Mouse (Mus musculus) forebrain, embryonic 16.5 days (tissue): ENCODE data around the gene Galnt18. TPM values are rescaled to one million over a fixed set of nuclear protein-coding genes. Genes with fewer than 3 reads are reported as not detected.

Experiments used
- ATAC-seq: fragments of 200-750 bp; cut with Nextera tagmentation; 2 replicates; pipeline ENCODE4 v1.8.0; 2017; ENCODE audit warnings: mild to moderate bottlenecking, moderate library complexity
- H3K27ac ChIP-seq: fragments of 300-500 bp; sonication (generic); 2 replicates; pipeline ENCODE4 v1.5.1; 2014; ENCODE audit warnings: low read length, control low read depth
- H3K27me3 ChIP-seq: fragments of 300-500 bp; sonication (generic); replicated peaks from 2 replicates; pipeline ENCODE4 v1.6.1; 2014; ENCODE audit warnings: low read length; ENCODE audit not compliant: control insufficient read depth, insufficient read depth
- H3K36me3 ChIP-seq: fragments of 300-500 bp; sonication (generic); 2 replicates; pipeline ENCODE4 v1.6.1; 2014; ENCODE audit not compliant: control insufficient read depth, insufficient read depth
- H3K4me1 ChIP-seq: fragments of 300-500 bp; sonication (generic); replicated peaks from 2 replicates; pipeline ENCODE4 v1.6.1; 2014; ENCODE audit warnings: low read length; ENCODE audit not compliant: control insufficient read depth, insufficient read depth
- H3K4me2 ChIP-seq: fragments of 300-500 bp; sonication (generic); 2 replicates; pipeline ENCODE4 v1.6.1; 2014; ENCODE audit warnings: mild to moderate bottlenecking, low read length, control low read depth
- H3K4me3 ChIP-seq: fragments of 300-500 bp; sonication (generic); replicated peaks from 2 replicates; pipeline ENCODE4 v1.5.1; 2014; ENCODE audit warnings: mild to moderate bottlenecking, low read length, control low read depth
- H3K9ac ChIP-seq: fragments of 300-500 bp; sonication (generic); replicated peaks from 2 replicates; pipeline ENCODE4 v1.6.1; 2014; ENCODE audit warnings: low read depth, low read length, control low read depth
- H3K9me3 ChIP-seq: fragments of 300-500 bp; sonication (generic); 2 replicates; pipeline ENCODE4 v1.6.1; 2016; ENCODE audit warnings: low read length; ENCODE audit not compliant: control insufficient read depth
- WGBS: fragments of 180-500 bp; shearing (Covaris S2); extraction: QIAGEN DNeasy Blood & Tissue Kit; methylation state at CpG from one replicate; pipeline ENCODE4 v1.1.7; 2014; 5-methylcytosine and 5-hydroxymethylcytosine counted together
- polyA plus RNA-seq: library from polyadenylated mRNA; unstranded; fragments of >200 nt; fragmentation: Nextera tagmentation; extraction: Ambion mirVana; gene quantifications from 2 replicates; pipeline ENCODE4 v1.2.1, GENCODE M21; 2015

Gene Galnt18
- polyA plus RNA-seq, 1 experiment from 2014 or later = 13.6 TPM

- H3K9me3 ChIP-seq = no peaks in the 10 kb centered on the region
- WGBS = 72% methylated on average over 1 of the region's 1 CpGs
- no peak overlapping the region for H3K27ac ChIP-seq
- no peaks in the 10 kb centered on the region for H3K27me3 ChIP-seq
- H3K4me3 ChIP-seq = no peak overlapping the region
- ATAC-seq = no peak
- H3K4me1 ChIP-seq = no peaks in the 10 kb centered on the region
- no peak overlapping the region for H3K4me2 ChIP-seq
- no peaks in the 10 kb centered on the region for H3K36me3 ChIP-seq
- H3K9ac ChIP-seq = no peak overlapping the region
Observed at GRCm38 (mm10) chr7:111466720-111467119, 313.1 kb downstream of the Galnt18 start.

GRCm38 (mm10) chr7:111466121-111466520, 313.7 kb downstream of the Galnt18 start:
- WGBS = 86% methylated on average over 3 of the region's 3 CpGs
- H3K9ac ChIP-seq = no peak overlapping the region
- no peaks in the 10 kb centered on the region for H3K36me3 ChIP-seq
- no peak overlapping the region for H3K4me3 ChIP-seq
- no peaks in the 10 kb centered on the region for H3K4me1 ChIP-seq
- no peak overlapping the region for H3K4me2 ChIP-seq
- H3K27ac ChIP-seq = no peak overlapping the region
- no peaks in the 10 kb centered on the region for H3K9me3 ChIP-seq
- no peak for ATAC-seq
- no peaks in the 10 kb centered on the region for H3K27me3 ChIP-seq

GRCm38 (mm10) chr7:111459716-111460115, 320.1 kb downstream of the Galnt18 start:
- Histone ChIP-seq H3K4me2 (no peak overlapping the region), H3K27ac (no peak overlapping the region), H3K27me3 (no peaks in the 10 kb centered on the region), H3K36me3 (no peaks in the 10 kb centered on the region), H3K4me3 (no peak overlapping the region), H3K4me1 (no peaks in the 10 kb centered on the region), H3K9me3 (peaks cover 3% of the 10 kb centered on the region; the same call in 1 of the 2 replicates), H3K9ac (no peak overlapping the region)
- no peak for ATAC-seq
- 85% methylated on average over 4 of the region's 4 CpGs for WGBS

DNA sequence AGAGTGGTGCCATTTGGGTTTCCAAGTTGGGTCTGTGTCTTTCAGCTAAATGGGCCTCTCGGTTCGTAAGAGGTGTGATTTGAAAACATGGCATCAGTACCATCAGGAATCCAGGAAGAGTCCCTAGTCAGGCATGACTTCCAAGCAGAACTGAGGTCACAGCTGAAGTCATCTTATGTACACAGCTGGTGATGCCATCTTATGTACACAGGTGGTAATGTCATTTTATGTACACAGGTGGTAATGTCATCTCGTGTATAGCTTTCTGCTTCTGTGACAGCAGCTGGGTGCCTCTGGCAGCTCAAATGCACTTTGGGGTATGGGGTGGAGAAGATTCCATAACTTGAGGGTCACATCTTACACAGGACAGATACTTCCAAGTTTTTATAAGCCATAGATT, 323.8 kb downstream of the Galnt18 start:
- ATAC-seq = no peak
- H3K27me3 ChIP-seq = no peaks in the 10 kb centered on the region
- H3K36me3 ChIP-seq = no peaks in the 10 kb centered on the region
- no peak overlapping the region for H3K27ac ChIP-seq
- no peak overlapping the region for H3K4me2 ChIP-seq
- H3K4me3 ChIP-seq = no peak overlapping the region
- 87% methylated on average over 3 of the region's 3 CpGs for WGBS
- H3K9me3 ChIP-seq = peaks cover 3% of the 10 kb centered on the region; the same call in 1 of the 2 replicates
- no peaks in the 10 kb centered on the region for H3K4me1 ChIP-seq
- no peak overlapping the region for H3K9ac ChIP-seq

GRCm38 (mm10) chr7:111455541-111455940, 324.2 kb downstream of the Galnt18 start:
- no peaks in the 10 kb centered on the region for H3K4me1 ChIP-seq
- ATAC-seq = no peak
- H3K9me3 ChIP-seq = peaks cover 3% of the 10 kb centered on the region; the same call in 1 of the 2 replicates
- no peak overlapping the region for H3K9ac ChIP-seq
- WGBS = 91% methylated on average over 4 of the region's 4 CpGs
- no peak overlapping the region for H3K27ac ChIP-seq
- no peaks in the 10 kb centered on the region for H3K27me3 ChIP-seq
- H3K36me3 ChIP-seq = no peaks in the 10 kb centered on the region
- no peak overlapping the region for H3K4me3 ChIP-seq
- H3K4me2 ChIP-seq = no peak overlapping the region

GRCm38 (mm10) chr7:111452000-111452399, 327.8 kb downstream of the Galnt18 start:
- no peak for ATAC-seq
- Histone ChIP-seq H3K4me3 (no peak overlapping the region), H3K9ac (no peak overlapping the region), H3K27ac (no peak overlapping the region), H3K4me2 (no peak overlapping the region), H3K27me3 (no peaks in the 10 kb centered on the region), H3K9me3 (no peaks in the 10 kb centered on the region), H3K4me1 (no peaks in the 10 kb centered on the region), H3K36me3 (no peaks in the 10 kb centered on the region)
- WGBS = 19% methylated on average over 1 of the region's 1 CpGs

DNA sequence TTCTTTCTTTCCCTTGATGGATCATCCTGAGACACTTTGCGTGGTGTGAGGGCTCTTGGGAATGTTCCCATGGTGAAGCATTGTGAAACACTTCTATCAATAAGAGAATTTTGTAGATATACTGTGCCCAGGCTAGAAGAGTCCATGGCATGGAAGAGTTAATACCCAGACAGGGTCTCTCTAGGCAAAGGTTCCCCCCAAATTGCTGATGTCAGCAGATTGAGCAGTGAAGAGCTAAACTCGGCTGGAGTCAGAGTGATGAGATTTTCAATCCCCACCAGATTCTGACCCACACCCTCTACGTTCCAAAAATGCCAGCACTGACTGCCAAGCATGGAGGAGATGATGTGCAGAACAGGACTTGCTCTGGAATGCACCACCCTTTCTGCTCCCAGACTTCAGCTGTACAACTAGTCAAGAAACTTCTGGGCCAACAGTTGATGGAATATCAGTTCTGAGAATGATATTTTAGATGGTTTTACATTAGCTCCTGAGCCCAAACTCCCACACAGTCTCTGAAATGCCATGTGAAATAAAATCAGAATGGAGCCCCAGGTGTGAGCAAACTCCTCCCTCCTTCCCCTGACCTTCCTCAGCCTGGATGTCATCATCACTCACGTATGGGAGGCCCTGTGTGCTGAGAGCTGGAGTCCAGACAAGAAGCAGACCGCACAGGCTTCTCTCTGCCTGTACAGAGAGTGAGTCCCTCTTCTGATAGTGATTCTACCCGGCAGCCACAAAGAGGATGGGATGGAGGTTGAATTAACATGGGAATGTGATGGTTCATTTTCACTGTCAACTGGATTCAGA, 329.3 kb downstream of the Galnt18 start:
- Histone ChIP-seq H3K27me3 (no peaks in the 10 kb centered on the region), H3K9me3 (no peaks in the 10 kb centered on the region), H3K9ac (no peak overlapping the region), H3K27ac (no peak overlapping the region), H3K4me3 (no peak overlapping the region), H3K4me1 (no peaks in the 10 kb centered on the region), H3K36me3 (no peaks in the 10 kb centered on the region), H3K4me2 (no peak overlapping the region)
- 84% methylated on average over 6 of the region's 6 CpGs for WGBS
- ATAC-seq = no peak

DNA sequence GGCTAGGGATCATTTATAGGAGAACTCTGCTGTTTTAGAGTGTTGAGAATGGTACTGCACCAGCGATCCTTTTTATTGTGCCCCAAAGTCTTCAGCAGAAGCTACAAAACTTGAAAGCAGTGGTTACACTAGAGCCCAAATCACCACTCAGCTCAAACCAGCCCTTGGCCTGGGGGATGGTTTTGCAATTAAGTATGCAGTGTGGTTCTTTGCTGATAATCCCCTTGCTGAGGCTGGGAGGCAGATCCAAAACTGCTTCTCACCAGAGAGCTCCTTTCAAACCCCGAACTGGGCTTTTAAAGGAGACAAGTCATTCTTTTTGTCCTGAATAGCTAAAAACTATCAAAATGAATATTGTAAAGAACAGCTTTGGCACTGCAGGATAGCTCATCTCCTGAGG, 346.6 kb downstream of the Galnt18 start:
- no peak overlapping the region for H3K4me3 ChIP-seq

GRCm38 (mm10) chr7:111427392-111427791, 352.4 kb downstream of the Galnt18 start:
- no peak for ATAC-seq
- 90% methylated on average over 1 of the region's 1 CpGs for WGBS
- no peak overlapping the region for H3K4me2 ChIP-seq
- H3K36me3 ChIP-seq = no peaks in the 10 kb centered on the region
- H3K4me3 ChIP-seq = no peak overlapping the region
- no peaks in the 10 kb centered on the region for H3K9me3 ChIP-seq
- no peak overlapping the region for H3K27ac ChIP-seq
- no peak overlapping the region for H3K9ac ChIP-seq
- H3K4me1 ChIP-seq = no peaks in the 10 kb centered on the region
- no peaks in the 10 kb centered on the region for H3K27me3 ChIP-seq

More for the DNA sequence above, 346.6 kb downstream of the Galnt18 start:
- no peak overlapping the region for H3K27ac ChIP-seq
- H3K9me3 ChIP-seq = no peaks in the 10 kb centered on the region
- 26% methylated on average over 2 of the region's 2 CpGs for WGBS
- H3K4me2 ChIP-seq = no peak overlapping the region
- no peak for ATAC-seq
- no peaks in the 10 kb centered on the region for H3K36me3 ChIP-seq
- H3K9ac ChIP-seq = no peak overlapping the region
- H3K27me3 ChIP-seq = no peaks in the 10 kb centered on the region
- H3K4me1 ChIP-seq = no peaks in the 10 kb centered on the region
